Mouse (Mus musculus) lung, embryonic 16.5 days (tissue): ENCODE measurements around the gene Crebrf. TPM values are rescaled to one million over a fixed set of nuclear protein-coding genes. Genes with fewer than 3 reads are reported as not detected.

ENCODE experiments used
- ATAC-seq: fragments of 200-750 bp; cut with Nextera tagmentation; 2 replicates; pipeline ENCODE4 v1.8.0; 2017; ENCODE audit warnings: low read depth, mild to moderate bottlenecking, moderate library complexity
- H3K27ac ChIP-seq: fragments of 300-500 bp; sonication (generic); 2 replicates; pipeline ENCODE4 v1.5.1; 2014; ENCODE audit warnings: mild to moderate bottlenecking, control low read depth, low read length
- H3K27me3 ChIP-seq: fragments of 300-500 bp; sonication (generic); 2 replicates; pipeline ENCODE4 v1.6.1; 2014; ENCODE audit warnings: low read depth, low read length, mixed read lengths; ENCODE audit not compliant: control insufficient read depth, insufficient read depth
- H3K36me3 ChIP-seq: fragments of 300-500 bp; sonication (generic); 2 replicates; pipeline ENCODE4 v1.6.1; 2014; ENCODE audit warnings: low read length; ENCODE audit not compliant: control insufficient read depth, insufficient read depth
- H3K4me1 ChIP-seq: fragments of 300-500 bp; sonication (generic); replicated peaks from 2 replicates; pipeline ENCODE4 v1.6.1; 2014; ENCODE audit warnings: low read length, mixed read lengths; ENCODE audit not compliant: control insufficient read depth, insufficient read depth
- H3K4me2 ChIP-seq: fragments of 300-500 bp; sonication (generic); 2 replicates; pipeline ENCODE4 v1.6.1; 2014; ENCODE audit warnings: low read depth, low read length, control low read depth
- H3K4me3 ChIP-seq: fragments of 300-500 bp; sonication (generic); 2 replicates; pipeline ENCODE4 v1.5.1; 2014; ENCODE audit warnings: mild to moderate bottlenecking, low read length, control low read depth
- H3K9ac ChIP-seq: fragments of 300-500 bp; sonication (generic); 2 replicates; pipeline ENCODE4 v1.6.1; 2014; ENCODE audit warnings: low read length, control low read depth
- H3K9me3 ChIP-seq: fragments of 300-500 bp; sonication (generic); 2 replicates; pipeline ENCODE4 v1.6.1; 2016; ENCODE audit warnings: low read length; ENCODE audit not compliant: control insufficient read depth
- WGBS: fragments of 180-500 bp; shearing (Covaris S2); extraction: QIAGEN DNeasy Blood & Tissue Kit; methylation state at CpG from one replicate; pipeline ENCODE4 v1.1.7; 2014; 5-methylcytosine and 5-hydroxymethylcytosine counted together
- polyA plus RNA-seq: library from polyadenylated mRNA; unstranded; fragments of >200 nt; fragmentation: Nextera tagmentation; extraction: Ambion mirVana; gene quantifications from 2 replicates; pipeline ENCODE4 v1.2.1, GENCODE M21; 2015

Gene Crebrf
- polyA plus RNA-seq, 1 experiment from 2014 or later = 8.9 TPM

- Histone ChIP-seq H3K9ac (no peak overlapping the region), H3K36me3 (peaks cover 27% of the 10 kb centered on the region), H3K27me3 (no peaks in the 10 kb centered on the region), H3K4me2 (no peak overlapping the region), H3K4me1 (peaks cover 9% of the 10 kb centered on the region), H3K9me3 (no peaks in the 10 kb centered on the region), H3K4me3 (no peak overlapping the region), H3K27ac (no peak overlapping the region)
- ATAC-seq = no peak
- WGBS = 87% methylated on average over 8 of the region's 8 CpGs
These were observed 69.1 kb downstream of the Crebrf start for GRCm38 (mm10) chr17:26784525-26784924.

DNA sequence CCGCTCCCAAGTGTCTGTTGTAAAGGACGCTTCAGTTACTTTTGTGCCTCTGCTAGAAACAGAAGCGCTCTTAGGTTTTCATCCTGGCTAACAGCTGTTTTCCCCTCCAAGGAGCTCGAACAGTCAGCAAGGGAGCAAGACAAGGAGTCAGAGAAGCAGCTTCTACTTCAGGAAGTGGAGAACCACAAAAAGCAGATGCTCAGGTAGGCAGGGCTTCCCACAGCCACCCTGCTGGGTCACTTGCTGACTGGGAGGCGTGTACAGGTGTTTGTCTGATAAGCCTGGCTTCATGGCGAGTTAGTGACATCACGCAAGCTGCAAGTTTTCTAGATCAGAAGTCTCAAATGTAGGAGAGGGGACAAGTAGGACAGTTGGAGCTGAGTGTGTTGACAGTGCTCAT lies 71.1 kb downstream of the Crebrf start:
- H3K36me3 ChIP-seq = peaks cover 40% of the 10 kb centered on the region
- ATAC-seq = no peak

DNA sequence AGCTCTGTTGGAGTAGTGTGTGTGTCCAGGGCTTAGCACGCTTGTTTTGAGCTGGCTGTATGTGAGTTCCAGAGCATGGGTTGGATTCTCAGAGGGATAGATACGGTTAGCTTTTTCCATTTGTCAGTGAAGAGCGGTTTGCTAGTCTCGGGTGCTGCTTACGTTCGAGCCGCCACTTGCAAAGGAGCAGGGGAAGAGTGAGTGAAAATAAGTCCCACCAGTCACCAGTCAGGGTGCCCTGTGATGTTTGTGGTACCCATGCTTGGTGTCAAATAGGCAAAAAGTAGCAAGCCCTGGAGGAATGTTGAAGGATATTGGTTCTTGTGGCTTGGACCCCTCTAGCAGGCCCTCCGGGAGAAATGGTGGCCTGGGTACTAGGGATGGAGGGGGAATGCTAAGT lies 73.5 kb downstream of the Crebrf start:
- peaks cover 44% of the 10 kb centered on the region for H3K36me3 ChIP-seq
- H3K9me3 ChIP-seq = no peaks in the 10 kb centered on the region
- H3K4me2 ChIP-seq = no peak overlapping the region
- ATAC-seq = no peak
- no peak overlapping the region for H3K9ac ChIP-seq
- 93% methylated on average over 8 of the region's 8 CpGs for WGBS
- H3K4me3 ChIP-seq = no peak overlapping the region
- no peaks in the 10 kb centered on the region for H3K27me3 ChIP-seq
- H3K4me1 ChIP-seq = no peaks in the 10 kb centered on the region
- H3K27ac ChIP-seq = no peak overlapping the region

More for the DNA sequence above, 71.1 kb downstream of the Crebrf start:
- no peaks in the 10 kb centered on the region for H3K27me3 ChIP-seq
- H3K9ac ChIP-seq = no peak overlapping the region
- no peak overlapping the region for H3K4me3 ChIP-seq
- no peaks in the 10 kb centered on the region for H3K9me3 ChIP-seq
- H3K4me2 ChIP-seq = no peak overlapping the region
- 83% methylated on average over 7 of the region's 7 CpGs for WGBS
- H3K4me1 ChIP-seq = peaks cover 8% of the 10 kb centered on the region
- no peak overlapping the region for H3K27ac ChIP-seq

DNA sequence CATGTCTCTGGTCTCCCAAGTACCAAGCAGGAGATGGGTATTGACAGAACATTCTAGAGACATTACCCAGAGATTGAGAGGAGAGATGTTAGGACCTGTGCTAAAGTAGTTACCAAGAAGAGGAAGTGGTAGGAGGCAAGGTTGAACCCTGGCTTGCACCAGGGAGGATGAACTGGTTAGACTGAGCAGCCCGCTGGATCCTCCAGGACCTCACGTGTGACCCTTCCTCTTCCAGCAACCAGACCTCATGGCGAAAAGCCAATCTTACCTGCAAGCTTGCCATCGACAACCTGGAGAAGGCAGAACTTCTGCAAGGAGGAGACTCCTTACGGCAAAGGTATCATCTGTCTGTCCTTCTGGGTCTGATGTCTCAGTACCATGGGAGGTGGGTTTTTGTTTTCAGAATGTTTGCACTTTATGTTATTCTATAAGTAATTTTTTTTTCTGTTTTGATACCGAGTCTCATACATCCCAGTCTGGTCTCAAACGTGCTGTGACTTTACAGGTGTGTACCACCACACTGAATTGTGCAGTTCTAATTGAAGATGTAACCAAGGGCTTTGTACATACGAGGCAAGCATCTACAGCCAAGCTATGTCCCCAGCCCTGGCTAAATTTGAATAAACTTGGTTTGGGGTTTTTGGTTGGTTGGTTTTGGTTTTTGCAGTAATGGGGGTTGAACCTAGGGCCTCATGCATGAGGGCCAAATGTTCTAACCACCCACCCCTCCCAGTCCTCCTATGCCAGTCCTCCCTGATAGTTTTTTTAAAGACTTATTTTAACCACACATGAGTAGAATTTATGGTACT lies 74.2 kb downstream of the Crebrf start:
- Histone ChIP-seq H3K4me1 (no peaks in the 10 kb centered on the region), H3K36me3 (peaks cover 42% of the 10 kb centered on the region), H3K9me3 (no peaks in the 10 kb centered on the region), H3K27ac (no peak overlapping the region), H3K4me2 (no peak overlapping the region), H3K9ac (no peak overlapping the region), H3K27me3 (no peaks in the 10 kb centered on the region), H3K4me3 (no peak overlapping the region)
- 88% methylated on average over 8 of the region's 8 CpGs for WGBS
- ATAC-seq = no peak

- WGBS = 83% methylated on average over 11 of the region's 11 CpGs
- H3K9me3 ChIP-seq = no peaks in the 10 kb centered on the region
- H3K36me3 ChIP-seq = peaks cover 39% of the 10 kb centered on the region
- H3K9ac ChIP-seq = no peak overlapping the region
- H3K4me3 ChIP-seq = no peak overlapping the region
- ATAC-seq = no peak
- H3K4me2 ChIP-seq = no peak overlapping the region
- H3K27ac ChIP-seq = no peak overlapping the region
- H3K4me1 ChIP-seq = no peaks in the 10 kb centered on the region
- no peaks in the 10 kb centered on the region for H3K27me3 ChIP-seq
These were observed 75.1 kb downstream of the Crebrf start for GRCm38 (mm10) chr17:26790269-26791214.

DNA sequence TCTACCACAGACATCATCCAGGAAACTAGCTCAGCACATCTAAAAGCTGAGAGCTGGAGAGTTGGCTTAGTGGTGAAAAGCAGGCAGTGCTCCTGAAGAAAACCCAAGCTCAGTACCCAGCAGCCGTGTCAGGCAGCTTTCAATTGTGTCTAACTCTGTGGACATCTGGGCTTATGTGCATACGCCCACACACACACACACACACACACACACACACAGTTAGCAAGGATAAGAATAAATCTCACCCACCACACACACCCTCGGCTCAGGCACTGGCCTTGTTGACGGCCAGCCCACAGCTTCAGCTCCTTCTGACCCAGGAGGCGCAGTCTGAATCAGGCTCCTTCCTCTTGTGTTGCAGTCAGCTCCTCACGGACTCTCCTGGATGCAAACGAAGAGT lies 76.1 kb downstream of the Crebrf start:
- H3K4me2 ChIP-seq = no peak overlapping the region
- H3K4me3 ChIP-seq = no peak overlapping the region
- peaks cover 34% of the 10 kb centered on the region for H3K36me3 ChIP-seq
- 78% methylated on average over 7 of the region's 7 CpGs for WGBS
- H3K9ac ChIP-seq = no peak overlapping the region
- no peaks in the 10 kb centered on the region for H3K27me3 ChIP-seq
- no peaks in the 10 kb centered on the region for H3K9me3 ChIP-seq
- no peak for ATAC-seq
- no peaks in the 10 kb centered on the region for H3K4me1 ChIP-seq
- H3K27ac ChIP-seq = no peak overlapping the region

- no peaks in the 10 kb centered on the region for H3K27me3 ChIP-seq
- H3K4me2 ChIP-seq = no peak overlapping the region
- peaks cover 30% of the 10 kb centered on the region for H3K36me3 ChIP-seq
- no peak for ATAC-seq
- WGBS = 83% methylated on average over 15 of the region's 15 CpGs
- no peak overlapping the region for H3K4me3 ChIP-seq
- H3K9me3 ChIP-seq = no peaks in the 10 kb centered on the region
- no peak overlapping the region for H3K9ac ChIP-seq
- H3K27ac ChIP-seq = no peak overlapping the region
- H3K4me1 ChIP-seq = no peaks in the 10 kb centered on the region
These were observed 76.6 kb downstream of the Crebrf start for GRCm38 (mm10) chr17:26792096-26792495.

- peaks cover 25% of the 10 kb centered on the region for H3K36me3 ChIP-seq
- ATAC-seq = no peak
- 76% methylated on average over 5 of the region's 5 CpGs for WGBS
- H3K4me3 ChIP-seq = no peak overlapping the region
- no peaks in the 10 kb centered on the region; the same call in 1 of the 2 replicates for H3K27me3 ChIP-seq
- H3K4me1 ChIP-seq = no peaks in the 10 kb centered on the region
- H3K9me3 ChIP-seq = no peaks in the 10 kb centered on the region
- H3K4me2 ChIP-seq = no peak overlapping the region
- no peak overlapping the region for H3K27ac ChIP-seq
- H3K9ac ChIP-seq = no peak overlapping the region
These were observed 77.8 kb downstream of the Crebrf start for GRCm38 (mm10) chr17:26793068-26793765.

- Histone ChIP-seq H3K4me3 (no peak overlapping the region), H3K4me1 (no peaks in the 10 kb centered on the region), H3K9me3 (no peaks in the 10 kb centered on the region), H3K27me3 (no peaks in the 10 kb centered on the region; the same call in 1 of the 2 replicates), H3K36me3 (peaks cover 20% of the 10 kb centered on the region), H3K9ac (no peak overlapping the region), H3K27ac (no peak overlapping the region), H3K4me2 (no peak overlapping the region)
- ATAC-seq = no peak
- 20% methylated on average over 3 of the region's 3 CpGs for WGBS
These were observed 79.3 kb downstream of the Crebrf start for GRCm38 (mm10) chr17:26794744-26795143.
